Mouse (Mus musculus): Measurements from ENCODE around the gene Fbn1. TPM values are rescaled to one million over a fixed set of nuclear protein-coding genes. Genes with fewer than 3 reads are reported as not detected.
A peak's percentile ranks its signal among the peaks of the same experiment; 100 is the strongest.

Fbn1 gene
- polyA plus RNA-seq (2012; rRNA removed) = 16.1 and 26.8 TPM in 2 replicates

- no peak for DNase-seq (ENCODE audit: low spot score)
Observed at GRCm38 (mm10) chr2:125507893-125508292, at the start of gene Fbn1. Gene Fbn1 (minus strand): TSS chr2:125507993.

GRCm38 (mm10) chr2:125555830-125556229 is 48.0 kb upstream of the Fbn1 start:
- DNase-seq (ENCODE audit: low spot score) = no peak

GRCm38 (mm10) chr2:125548806-125549578 is 41.2 kb upstream of the Fbn1 start:
- no peak for DNase-seq (ENCODE audit: low spot score)

- DNase-seq (ENCODE audit: low spot score) = no peak
Observed at GRCm38 (mm10) chr2:125544986-125545385, 37.2 kb upstream of the Fbn1 start.

GRCm38 (mm10) chr2:125543646-125544045 is 35.9 kb upstream of the Fbn1 start:
- DNase-seq (ENCODE audit: low spot score) = no peak

- DNase-seq (ENCODE audit: low spot score) = no peak
Observed at GRCm38 (mm10) chr2:125541451-125541850, 33.7 kb upstream of the Fbn1 start.

- no peak for DNase-seq (ENCODE audit: low spot score)
Observed at GRCm38 (mm10) chr2:125540579-125540978, 32.8 kb upstream of the Fbn1 start.

GRCm38 (mm10) chr2:125539640-125540039 is 31.8 kb upstream of the Fbn1 start:
- no peak for DNase-seq (ENCODE audit: low spot score)

- DNase-seq (ENCODE audit: low spot score) = no peak
Observed at GRCm38 (mm10) chr2:125530665-125531064, 22.9 kb upstream of the Fbn1 start.

- no peak for DNase-seq (ENCODE audit: low spot score)
Observed at GRCm38 (mm10) chr2:125526566-125526965, 18.8 kb upstream of the Fbn1 start.

- no peak for DNase-seq (ENCODE audit: low spot score)
Observed at GRCm38 (mm10) chr2:125525484-125525883, 17.7 kb upstream of the Fbn1 start.

- DNase-seq (ENCODE audit: low spot score) = no peak
Observed at GRCm38 (mm10) chr2:125516594-125516993, 8.8 kb upstream of the Fbn1 start.

- no peak for DNase-seq (ENCODE audit: low spot score)
Observed at GRCm38 (mm10) chr2:125515291-125516057, 7.7 kb upstream of the Fbn1 start.

- DNase-seq (ENCODE audit: low spot score) = no peak
Observed at GRCm38 (mm10) chr2:125514391-125514790, 6.6 kb upstream of the Fbn1 start.

- no peak for DNase-seq (ENCODE audit: low spot score)
Observed at GRCm38 (mm10) chr2:125512544-125512943, 4.8 kb upstream of the Fbn1 start.

GRCm38 (mm10) chr2:125511898-125512297 is 4.1 kb upstream of the Fbn1 start:
- DNase-seq (ENCODE audit: low spot score) = no peak

GRCm38 (mm10) chr2:125510752-125511151 is 3.0 kb upstream of the Fbn1 start:
- no peak for DNase-seq (ENCODE audit: low spot score)

- no peak for DNase-seq (ENCODE audit: low spot score)
Observed at GRCm38 (mm10) chr2:125508381-125508780, 588 bp upstream of the Fbn1 start.

- no peak for DNase-seq (ENCODE audit: low spot score)
Observed at GRCm38 (mm10) chr2:125506316-125507054, 1.3 kb downstream of the Fbn1 start.

- peak; percentile 30 for DNase-seq (ENCODE audit: low spot score)
Observed at GRCm38 (mm10) chr2:125505746-125506315, 2.0 kb downstream of the Fbn1 start.

- DNase-seq (ENCODE audit: low spot score) = peak; percentile 26
Observed at GRCm38 (mm10) chr2:125505006-125505745, 2.6 kb downstream of the Fbn1 start, which contains the start of gene Gm9913. Gene Gm9913 (plus strand): TSS chr2:125505089.
